Mouse (Mus musculus): ENCODE data around the gene Otulin.

The Otulin gene

DNA sequence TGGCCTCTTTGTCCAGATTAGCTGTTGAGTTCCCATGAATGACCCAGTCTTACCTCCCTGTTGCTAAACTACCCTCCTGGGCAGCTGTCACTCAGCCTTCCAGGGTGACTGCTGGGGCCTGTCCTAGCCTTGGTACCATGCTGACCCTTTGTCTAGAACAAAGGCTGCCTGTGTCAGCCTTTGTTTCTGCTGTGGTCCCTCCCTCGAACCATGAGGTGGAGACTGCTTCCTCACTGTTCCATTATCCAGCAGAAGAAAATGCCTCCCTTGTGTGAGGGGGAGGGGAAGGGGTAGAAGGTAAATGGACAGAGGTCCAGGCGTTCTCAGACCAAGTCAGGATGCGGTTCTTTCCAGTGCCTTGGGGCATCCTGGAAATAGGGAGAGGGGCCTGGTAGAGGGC, 48.9 kb downstream of the Otulin start:
- DNase-seq (ENCODE audit: low read depth, low spot score) = no peak

DNA sequence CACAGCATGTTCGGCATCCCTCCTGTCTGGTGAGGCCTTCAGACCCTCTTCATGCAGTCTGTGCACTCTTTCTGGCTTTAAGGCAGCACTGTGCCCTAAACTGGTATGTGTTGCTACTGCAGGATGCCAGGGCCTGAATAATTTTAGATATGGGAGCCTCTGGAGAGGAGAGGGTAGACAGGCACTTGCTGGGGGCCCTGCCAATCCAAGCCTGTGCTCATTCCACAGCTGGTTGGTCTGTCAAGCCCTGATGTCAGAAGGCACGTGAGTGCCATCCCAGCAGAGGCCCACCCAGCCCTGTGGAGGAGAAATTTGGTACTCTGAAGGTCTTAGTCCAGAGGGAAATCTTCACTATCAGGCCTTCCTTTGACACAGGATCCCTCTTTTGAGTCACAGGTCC, 49.7 kb downstream of the Otulin start:
- no peak for DNase-seq (ENCODE audit: low read depth, low spot score)

DNA sequence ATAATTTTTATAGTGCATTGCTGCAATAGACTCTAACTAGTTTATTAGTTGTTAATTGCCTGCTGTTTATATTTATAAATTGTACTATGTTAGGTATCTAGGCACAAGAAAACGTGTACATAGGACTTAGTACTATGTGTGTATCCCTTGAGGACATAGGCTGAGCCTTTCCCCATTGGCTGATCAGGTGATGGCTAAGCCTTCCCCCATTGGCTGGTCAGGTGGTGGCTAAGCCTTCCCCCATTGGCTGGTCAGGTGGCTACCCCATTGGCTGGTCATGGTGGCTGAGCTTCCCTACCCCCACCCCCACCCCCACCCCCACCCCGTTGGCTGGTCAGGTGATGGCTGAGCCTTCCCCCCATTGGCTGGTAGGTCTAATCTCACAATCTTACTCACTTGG, 50.6 kb downstream of the Otulin start:
- no peak for DNase-seq (ENCODE audit: low read depth, low spot score)

DNA sequence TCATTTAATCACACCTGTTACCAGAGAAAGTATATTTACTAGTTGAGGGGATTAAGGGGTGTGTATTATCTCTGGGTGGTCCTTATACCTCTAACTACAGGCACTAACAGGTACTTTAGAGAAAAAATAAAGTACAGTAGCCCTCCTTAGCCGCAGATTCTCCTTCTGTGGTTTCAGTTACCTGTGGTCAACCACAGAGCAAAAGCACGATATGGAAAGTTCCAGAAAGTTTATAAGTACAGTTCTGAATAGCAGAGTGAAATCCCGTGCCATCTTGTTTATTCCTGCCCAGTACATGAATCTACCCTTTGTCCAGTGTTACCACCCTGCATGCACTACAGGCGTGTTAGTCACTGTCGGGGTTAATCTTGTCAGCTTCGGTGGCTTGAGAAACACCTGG, 51.6 kb downstream of the Otulin start:
- DNase-seq (ENCODE audit: low read depth, low spot score) = no peak

DNA sequence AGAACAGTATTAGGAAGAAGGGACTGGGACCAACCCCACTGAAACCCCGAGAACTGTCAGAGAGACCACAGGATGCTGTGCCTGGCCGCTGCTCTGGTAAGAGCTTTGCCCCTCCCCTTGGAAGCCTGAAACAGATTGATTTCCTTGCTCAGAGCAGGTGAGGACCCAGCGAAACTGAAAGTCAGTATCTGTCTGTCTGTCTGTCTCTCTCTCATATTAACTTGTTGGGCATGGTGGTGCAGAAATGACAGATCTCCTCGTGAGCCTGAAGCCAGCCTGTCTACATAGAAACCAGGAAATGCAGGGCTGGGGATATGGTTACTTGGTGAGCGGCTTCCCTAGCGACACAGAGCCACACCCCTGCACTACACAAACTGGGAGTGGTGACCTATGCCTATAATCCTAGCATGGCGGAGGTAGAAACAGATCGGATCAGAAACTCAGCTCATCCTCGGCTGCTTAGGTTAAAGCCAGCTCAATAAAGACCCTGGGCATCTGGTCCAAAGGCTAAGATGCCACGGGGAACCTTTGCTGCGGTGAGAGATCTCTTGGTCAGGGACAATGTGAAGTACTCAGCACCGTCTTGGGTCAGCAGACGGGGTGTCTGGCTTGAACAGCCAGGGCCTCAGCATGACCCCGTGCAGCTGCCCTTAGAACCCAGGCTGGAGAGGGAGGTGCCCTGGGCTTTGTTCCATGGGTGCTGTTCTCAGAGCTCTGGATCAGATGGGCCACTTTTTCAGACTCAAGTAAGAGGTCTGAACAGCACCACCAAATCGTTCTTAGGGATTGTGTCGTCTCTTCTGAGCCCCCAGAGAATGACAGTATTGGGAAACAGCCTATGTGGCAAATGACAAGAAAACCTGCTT, 52.3 kb downstream of the Otulin start:
- DNase-seq (ENCODE audit: low read depth, low spot score) = no peak

DNA sequence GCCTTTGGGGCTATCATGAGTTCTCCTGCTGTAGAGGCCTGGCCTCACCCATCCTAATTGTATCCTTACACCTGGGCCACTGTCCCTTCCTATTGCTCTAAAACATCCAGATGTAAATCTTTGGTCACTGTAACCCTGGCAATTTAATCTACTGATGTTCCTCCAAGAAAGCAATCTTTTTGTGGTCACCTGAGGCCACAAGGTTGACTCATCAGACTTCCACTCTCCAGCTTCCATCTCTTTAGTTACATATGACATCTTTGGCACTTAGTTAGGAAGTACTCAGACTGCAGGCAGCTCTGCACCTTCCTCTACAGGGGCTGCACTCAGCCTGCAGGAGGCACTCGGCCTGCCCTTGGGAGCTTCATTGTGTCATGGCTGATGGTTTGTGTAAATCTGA, 53.6 kb downstream of the Otulin start:
- DNase-seq (ENCODE audit: low read depth, low spot score) = no peak

DNA sequence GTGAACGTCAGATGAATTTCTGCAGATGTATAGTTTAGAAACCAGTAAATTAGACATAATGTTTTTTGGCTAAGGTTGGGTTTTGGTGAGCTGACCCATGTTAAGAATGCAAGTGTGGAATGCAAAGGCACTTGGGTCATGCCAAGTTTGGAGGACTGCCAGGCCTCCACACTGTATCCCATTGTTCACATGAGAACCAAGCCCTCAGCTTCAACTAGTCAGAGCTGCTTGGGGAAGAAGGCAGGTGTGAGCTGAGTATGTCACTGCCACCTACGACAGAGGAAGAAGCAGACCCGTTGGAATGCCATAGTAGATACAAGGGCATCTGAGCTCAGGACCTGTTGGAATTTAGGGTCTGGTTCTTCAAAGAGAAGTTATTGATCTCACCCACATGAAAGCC, 54.6 kb downstream of the Otulin start:
- no peak for DNase-seq (ENCODE audit: low read depth, low spot score)

DNA sequence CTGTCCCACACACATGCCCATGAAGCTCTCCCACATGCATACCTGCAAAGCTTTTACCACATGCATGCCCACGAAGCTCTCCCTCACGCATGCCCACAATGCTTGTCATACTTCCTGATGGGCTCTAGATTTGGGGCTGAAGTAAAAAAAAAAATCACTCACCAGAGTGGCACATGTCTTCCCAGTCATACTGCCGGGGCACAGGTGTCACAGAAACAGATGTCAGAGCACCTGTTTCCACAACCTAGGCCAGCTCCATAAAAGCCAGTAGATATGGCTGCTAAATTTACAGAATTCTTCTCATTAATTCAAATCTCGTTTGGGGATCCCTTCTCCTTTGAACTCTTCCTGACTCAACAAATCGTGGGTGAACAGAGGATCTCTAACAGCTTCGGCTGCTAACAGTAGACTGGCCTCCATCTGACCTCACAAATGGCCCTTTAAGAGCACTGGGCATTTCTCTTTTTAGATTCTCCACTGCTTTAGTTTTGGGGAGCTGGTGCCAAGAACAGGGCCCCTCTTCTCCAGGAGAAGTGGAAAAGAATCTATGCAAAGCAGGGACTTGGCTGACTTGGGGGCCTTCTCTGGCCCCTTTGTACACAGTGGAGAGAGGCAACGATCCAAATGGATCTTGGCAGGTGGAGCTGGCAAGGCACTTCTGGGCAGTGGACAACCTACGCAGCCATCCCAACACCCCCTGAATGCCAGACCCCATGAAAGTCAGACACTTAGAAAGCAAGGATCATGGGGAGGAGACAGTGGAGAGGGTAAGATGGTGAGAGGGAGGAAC, 55.3 kb downstream of the Otulin start:
- DNase-seq (ENCODE audit: low read depth, low spot score) = no peak

DNA sequence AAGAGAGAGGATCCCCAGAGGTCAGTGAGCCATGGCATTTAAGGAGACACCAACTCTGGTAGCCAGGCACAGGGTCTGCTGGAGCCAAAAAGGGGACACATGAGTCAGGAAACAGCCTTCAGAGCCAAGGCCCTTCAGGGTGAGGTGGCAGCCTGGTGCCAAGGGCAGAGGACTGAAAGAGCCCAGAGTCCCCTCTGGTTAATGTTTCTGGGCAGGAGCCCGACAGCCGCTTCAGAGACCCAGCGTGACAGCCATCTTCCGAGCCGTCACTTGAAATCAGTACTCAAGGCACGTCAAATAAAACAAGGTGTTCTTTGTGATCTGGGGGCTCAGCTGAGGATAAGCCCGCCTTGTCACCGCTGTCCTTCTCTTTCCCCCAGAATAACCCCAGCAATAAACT, 59.3 kb downstream of the Otulin start:
- DNase-seq (ENCODE audit: low read depth, low spot score) = no peak

DNA sequence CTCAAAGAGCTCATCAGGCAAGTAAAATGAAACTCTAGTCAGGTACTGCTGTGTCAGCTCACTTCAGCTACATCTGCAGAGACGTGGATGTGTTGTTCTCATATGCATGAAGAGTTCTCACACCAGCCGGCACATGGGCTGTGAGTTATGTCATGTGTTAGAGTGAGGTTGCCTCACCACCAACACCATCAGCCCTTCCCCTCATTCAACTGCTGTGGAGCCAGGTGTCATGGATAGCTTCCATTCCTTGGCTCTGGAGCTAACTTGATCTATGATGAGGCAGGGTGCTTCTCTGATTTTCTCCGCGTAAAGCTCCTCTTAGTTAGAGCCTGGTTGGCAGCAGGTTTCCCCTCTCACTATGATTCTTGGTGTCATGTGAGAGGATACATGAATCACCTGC, 60.1 kb downstream of the Otulin start:
- no peak for DNase-seq (ENCODE audit: low read depth, low spot score)

DNA sequence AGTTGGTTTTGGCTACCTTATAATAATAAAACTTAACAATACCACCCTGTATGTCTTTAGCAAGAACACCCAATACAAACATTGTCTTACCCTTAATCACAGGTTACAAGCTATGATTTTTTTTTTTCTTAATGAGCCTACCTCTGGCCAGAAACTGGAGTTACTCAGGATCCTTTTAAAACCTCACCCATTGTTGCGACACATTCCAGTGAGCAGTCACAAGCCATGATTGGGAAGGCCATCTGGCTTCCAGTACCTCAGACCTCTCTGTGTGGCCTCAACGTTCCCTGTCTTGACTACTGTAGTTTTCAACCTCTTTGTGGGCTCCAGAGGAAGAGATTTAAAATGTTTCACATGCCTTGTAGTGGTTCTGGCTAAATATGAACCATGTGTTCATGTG, 60.6 kb downstream of the Otulin start:
- no peak for DNase-seq (ENCODE audit: low read depth, low spot score)

DNA sequence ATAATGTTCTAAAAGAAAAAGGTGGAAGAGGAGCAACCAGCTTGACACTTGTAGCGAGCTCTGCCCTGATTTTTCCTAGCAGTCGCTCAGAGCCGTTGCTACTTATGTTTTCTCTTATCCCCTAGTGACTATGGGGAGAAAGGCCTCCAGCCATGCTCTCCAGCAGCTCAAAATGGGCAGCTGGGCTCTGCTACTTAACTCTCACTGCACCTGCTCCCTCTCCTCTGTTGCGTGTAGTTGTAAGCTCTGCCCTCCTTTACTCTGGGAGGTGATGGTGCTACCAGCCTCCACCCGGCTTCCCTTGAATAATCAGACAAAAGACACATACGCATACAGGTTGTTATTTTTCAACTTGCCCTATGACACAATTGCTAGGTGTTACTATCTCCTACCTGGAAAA, 62.1 kb downstream of the Otulin start:
- no peak for DNase-seq (ENCODE audit: low read depth, low spot score)

DNA sequence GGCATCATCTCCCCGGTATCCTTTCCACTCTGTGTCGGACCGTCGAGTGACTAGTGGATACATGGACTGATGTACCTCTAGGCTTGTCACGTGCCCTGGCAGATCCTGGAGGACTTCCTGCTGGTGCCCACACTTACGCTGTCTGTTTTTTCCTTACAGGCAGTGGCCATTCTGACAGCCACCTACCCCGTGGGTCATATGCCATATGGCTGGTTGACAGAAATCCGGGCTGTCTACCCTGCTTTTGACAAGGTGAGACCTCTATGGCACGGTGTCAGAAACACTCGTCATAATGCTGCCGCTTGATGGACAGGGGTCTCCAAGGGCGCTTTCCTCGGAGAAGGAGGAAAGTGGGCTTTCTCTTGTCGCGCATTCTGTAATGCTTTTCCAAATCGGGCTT, 63.1 kb downstream of the Otulin start:
- no peak for DNase-seq (ENCODE audit: low read depth, low spot score)

DNA sequence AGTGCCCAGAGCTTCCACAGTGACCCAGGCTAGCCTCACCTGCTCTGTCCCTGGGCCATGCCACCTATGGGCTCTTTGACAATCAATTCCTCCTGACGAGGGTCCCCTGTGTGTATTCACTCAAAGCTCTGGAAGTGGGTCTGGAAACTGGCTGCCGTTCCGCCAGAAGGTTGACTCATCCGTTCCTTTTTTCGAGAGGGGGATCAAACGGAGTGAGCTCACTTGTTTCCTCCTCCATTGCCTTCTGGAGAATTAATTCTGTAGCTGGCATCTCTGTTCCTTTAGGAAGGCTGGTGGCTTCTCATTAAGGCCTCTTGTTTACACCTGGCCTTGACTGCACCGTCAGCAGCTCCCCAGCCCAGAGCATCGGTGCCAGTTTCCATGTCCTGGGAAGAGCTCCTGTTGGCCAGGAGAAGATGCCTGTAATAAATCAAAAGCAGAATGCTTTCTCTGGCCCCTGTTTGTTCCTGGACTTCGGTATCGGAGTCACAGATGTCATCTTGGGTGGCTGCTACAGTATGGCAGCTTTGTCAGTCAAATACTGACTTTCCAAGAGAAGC, 64.8 kb downstream of the Otulin start:
- DNase-seq (ENCODE audit: low read depth, low spot score) = no peak

DNA sequence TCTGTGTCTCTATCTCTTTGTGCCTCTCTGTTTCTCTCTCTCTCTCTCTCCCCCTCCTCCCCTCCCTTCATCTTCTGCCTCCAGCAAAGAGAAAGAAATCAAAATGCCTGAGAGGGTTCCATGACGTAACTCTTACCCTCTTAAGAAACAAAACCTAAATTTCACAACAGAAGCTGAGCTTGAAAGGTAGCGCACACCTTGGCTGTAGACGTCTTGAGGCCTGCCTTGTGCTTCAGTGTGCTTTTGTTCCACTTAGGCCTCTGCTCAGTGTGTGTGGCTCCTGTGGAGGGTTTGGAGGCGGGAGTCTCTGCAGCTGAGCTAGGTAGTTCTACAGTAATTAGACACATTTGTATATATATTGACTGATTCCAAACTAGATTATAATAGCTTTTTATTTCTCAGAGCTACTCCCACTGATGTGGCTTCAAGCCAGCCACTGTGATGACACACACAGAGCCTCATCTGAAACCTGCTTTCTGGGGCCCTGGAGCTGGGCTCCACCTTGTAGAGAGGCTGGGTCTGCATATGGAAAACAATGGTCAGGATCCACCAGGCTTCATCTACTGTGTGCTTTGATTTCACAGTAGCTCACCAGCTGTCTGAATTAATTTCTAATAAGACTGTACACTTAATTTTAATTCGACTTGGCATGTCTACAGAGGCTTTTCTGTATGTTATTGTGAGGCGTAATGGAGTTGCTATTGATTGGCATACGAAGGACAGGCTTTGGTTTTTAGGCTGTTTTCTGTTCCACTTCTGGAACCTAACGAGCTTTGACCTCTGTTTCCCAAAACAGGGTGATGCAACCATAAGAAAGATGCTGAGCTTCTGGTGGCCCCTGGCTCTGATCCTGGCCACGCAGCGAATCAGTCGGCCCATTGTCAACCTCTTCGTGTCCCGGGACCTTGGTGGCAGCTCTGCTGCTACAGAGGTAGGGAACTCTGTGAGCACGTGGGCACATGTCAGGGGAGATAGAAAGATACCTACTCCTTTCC, 66.1 kb downstream of the Otulin start:
- no peak for DNase-seq (ENCODE audit: low read depth, low spot score)

DNA sequence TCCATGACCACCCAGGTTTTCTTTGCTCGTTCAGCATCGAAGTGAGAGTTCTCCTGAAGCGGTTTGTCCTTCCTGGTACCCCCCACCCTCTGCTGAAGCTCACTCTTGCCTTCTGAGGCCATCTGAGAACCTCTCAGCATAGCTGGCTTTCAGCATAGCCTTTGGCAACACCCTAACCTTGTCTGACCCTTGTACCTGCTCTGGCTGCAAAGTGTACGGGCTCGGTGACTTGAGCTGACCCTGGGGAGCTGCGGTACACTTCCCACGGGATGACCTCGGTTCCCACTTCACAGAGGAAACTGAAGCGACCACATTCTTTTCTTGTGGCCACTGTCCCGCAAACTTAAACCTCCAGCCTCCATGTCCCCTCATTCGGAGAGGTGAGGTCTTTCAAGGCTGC, 70.2 kb downstream of the Otulin start:
- DNase-seq (ENCODE audit: low read depth, low spot score) = no peak

DNA sequence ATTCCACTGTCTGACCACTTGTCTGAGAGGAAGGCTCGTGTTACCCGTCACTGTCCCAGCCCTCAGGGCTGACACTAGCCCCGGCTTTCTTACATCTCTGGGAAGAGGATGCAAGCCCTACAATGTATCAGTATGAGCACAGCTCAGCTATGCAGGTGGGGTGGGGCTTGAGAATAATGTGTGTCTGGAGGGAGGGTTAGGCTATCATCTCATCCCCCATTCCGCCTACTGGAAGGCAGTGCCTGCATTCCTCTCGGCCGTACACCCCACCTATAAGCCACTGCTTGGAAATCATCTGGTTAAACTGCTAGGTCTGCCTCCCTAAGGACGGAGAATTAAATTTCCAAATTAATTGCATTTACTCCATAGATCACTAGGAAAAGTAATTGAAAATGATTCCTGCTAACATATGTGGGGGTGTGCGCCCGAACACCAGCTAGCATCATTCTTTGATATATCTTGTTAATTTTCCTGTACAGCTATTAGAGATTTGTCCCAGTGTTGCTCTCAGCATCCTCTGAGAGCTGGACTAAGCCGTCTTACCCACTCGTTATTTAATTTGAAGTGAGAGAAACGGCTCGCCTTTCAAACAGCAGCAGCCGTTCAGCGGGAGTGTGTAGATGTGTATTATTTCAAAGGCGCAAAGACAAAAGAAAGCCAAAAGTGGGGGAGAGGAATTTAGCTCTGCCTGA, 71.9 kb downstream of the Otulin start:
- no peak for DNase-seq (ENCODE audit: low read depth, low spot score)

DNA sequence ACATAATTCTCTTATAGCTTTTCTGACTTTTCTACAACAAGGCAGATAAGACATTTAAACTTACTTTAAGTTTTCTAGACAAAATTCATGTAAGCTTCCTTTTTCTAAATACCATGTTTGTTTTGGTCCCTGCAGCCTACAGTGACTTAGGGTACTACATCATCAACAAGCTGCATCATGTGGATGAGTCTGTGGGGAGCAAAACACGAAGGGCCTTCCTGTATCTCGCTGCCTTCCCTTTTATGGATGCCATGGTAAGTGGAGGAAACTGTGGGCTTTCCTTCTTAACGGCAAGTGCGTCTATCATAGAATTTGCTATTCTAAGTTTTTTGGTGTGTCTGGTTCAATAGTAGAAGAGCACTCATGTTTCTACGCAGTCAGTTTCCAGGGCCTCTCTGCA, 76.9 kb downstream of the Otulin start:
- DNase-seq (ENCODE audit: low read depth, low spot score) = no peak

DNA sequence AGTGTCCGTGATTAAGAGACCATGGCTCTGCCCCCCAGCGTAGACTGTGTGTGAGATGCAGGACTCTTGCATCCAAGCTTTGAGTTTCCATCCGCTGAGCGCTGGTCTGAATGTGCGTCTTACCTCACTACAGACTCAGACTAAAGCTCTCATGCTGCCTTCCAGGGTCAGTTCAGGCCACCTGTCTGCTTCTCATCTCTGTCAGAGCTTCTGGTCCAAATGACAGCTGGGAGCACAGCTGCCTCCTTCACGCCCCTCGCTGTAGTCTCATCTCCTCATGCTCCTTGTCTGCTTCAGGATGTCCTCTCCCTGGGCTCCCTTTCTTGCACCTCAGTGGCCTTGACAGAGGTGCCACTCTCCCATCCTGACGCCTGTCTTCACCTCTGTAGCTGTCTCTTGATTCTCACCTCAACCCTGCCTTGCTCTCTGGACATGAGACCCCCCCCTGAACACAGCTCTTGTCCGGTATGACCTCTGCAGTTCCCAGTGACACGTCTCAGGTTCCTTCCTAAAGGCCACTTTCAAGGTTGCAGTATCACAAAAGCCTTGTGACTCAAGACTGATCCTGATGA, 78.3 kb downstream of the Otulin start:
- DNase-seq (ENCODE audit: low read depth, low spot score) = no peak
